8 mouse cellular contexts compared by ENCODE assay signal in the genomic region with DNA sequence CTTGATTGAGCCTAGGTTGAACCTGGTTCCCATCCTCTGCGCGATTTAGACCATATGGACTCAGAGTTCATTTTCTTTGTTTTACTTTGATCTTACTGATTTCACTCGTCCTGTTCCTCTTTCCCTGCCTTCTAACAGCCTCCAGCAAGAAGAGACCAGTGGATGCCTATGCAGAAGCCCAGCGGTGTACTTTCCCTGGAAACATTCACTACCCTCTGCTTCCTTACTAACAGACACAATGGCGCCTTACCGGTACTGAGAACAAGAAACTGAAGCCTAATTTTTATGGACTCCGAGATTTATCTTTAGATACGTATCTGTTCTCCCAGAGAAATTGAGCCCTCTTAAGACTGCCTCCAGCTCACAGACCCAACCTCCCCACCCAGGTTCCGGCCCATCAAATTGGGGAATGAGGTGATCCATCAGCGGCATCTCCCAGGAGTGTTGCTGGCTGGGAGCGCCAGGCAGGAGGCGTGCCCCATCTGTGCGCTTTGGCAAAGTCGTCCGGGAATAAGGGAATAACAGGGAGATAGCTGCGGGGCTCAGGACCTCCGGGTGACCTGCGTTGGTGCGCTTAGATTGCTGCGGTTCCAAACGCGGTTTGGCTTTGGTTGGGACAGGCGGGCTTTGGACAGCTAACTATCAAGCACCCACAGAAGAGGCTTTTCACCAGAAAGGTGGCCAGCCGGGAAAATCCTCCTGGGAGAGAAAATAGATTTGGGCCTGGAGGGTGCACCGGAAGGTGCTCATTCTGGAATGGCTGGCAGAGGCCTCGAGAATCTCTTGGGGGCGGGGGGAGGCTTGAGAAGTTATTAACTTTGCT. TPM values are rescaled to one million over a fixed set of nuclear protein-coding genes. Genes with fewer than 3 reads are reported as not detected.
A peak's percentile ranks its signal among the peaks of the same experiment; 100 is the strongest.
DNase-seq lines count a peak whose midpoint lies in the region; ATAC-seq and TF ChIP-seq lines count a peak whose summit lies in the region.

No protein-coding gene starts in this region.

- H3K4me1 ChIP-seq in heart, embryonic 11.5 days (ENCODE audit: control insufficient read depth, insufficient read depth, low read length): no peaks in the 10 kb centered on the region; the same call in 1 of the 2 replicates
- H3K4me1 ChIP-seq in ES-Bruce4 (ENCODE audit: control insufficient read depth, insufficient read depth, low read length): no peaks in the 10 kb centered on the region
- H3K4me1 ChIP-seq in embryonic facial prominence, embryonic 10.5 days: peaks cover 18% of the 10 kb centered on the region

- WGBS in heart, embryonic 11.5 days (ENCODE audit: insufficient replicate concordance): 20% methylated on average over 27 of the region's 27 CpGs
- 13% methylated on average over 27 of the region's 27 CpGs for WGBS in embryonic facial prominence, embryonic 10.5 days

- no peak for TF ChIP-seq CTCF in ES-Bruce4 (IDR thresholded peaks at IDR 0.05; ENCODE audit: low read depth, low read length)

- no peak for ATAC-seq in heart, embryonic 11.5 days (replicated peaks; ENCODE audit: insufficient number of reproducible peaks, low FRiP score, low TSS enrichment)

- no peak for DNase-seq in heart, postnatal 36 days
- peak; percentile 44 for DNase-seq in embryonic facial prominence, embryonic 10.5 days (ENCODE audit: low spot score)
- peak; percentile 59 to 66 for DNase-seq in layer of hippocampus, postnatal 10 days (ENCODE audit: low spot score in 2 of 2)
- DNase-seq in retina, postnatal 1 day: peak; percentile 41
- no peak for DNase-seq in adrenal gland, adult 2 months
- no peak for DNase-seq in gastrocnemius, postnatal 36 days

- H3K9me3 ChIP-seq in heart, embryonic 11.5 days (replicated peaks; ENCODE audit: control insufficient read depth, low read length): no peaks in the 10 kb centered on the region
- H3K9me3 ChIP-seq in ES-Bruce4 (replicated peaks; ENCODE audit: control insufficient read depth, insufficient read depth, low read length, poor library complexity, severe bottlenecking): no peaks in the 10 kb centered on the region
- H3K9me3 ChIP-seq in embryonic facial prominence, embryonic 10.5 days: no peaks in the 10 kb centered on the region

- no peak overlapping the region for H3K9ac ChIP-seq in heart, embryonic 11.5 days (ENCODE audit: low read depth, low read length)
- no peak overlapping the region for H3K9ac ChIP-seq in ES-Bruce4 (ENCODE audit: low read depth, poor library complexity, severe bottlenecking)

- TF ChIP-seq POLR2A in ES-Bruce4 (IDR thresholded peaks at IDR 0.05; ENCODE audit: insufficient read depth, low read length): no peak

- TF ChIP-seq EP300 in ES-Bruce4 (IDR thresholded peaks at IDR 0.05; ENCODE audit: insufficient read depth, low read depth, low read length): no peak

- peaks cover 19% of the 10 kb centered on the region for H3K27me3 ChIP-seq in heart, embryonic 11.5 days (ENCODE audit: control insufficient read depth, insufficient read depth, low read length)
- H3K27me3 ChIP-seq in ES-Bruce4 (ENCODE audit: control insufficient read depth, insufficient read depth, low read length, poor library complexity, severe bottlenecking): no peaks in the 10 kb centered on the region; the same call in 1 of the 2 replicates
- H3K27me3 ChIP-seq in embryonic facial prominence, embryonic 10.5 days (replicated peaks; ENCODE audit: low read depth, poor library complexity, severe bottlenecking): peaks cover 38% of the 10 kb centered on the region

- peak overlapping the region; percentile 22; the same call in 1 of the 2 replicates for H3K4me3 ChIP-seq in heart, embryonic 11.5 days (ENCODE audit: low read depth, low read length)
- peak overlapping the region; percentile 26 for H3K4me3 ChIP-seq in ES-Bruce4 (ENCODE audit: low read depth, low read length)
- peak overlapping the region; percentile 51 for H3K4me3 ChIP-seq in embryonic facial prominence, embryonic 10.5 days

- no peak overlapping the region for H3K27ac ChIP-seq in heart, embryonic 11.5 days (ENCODE audit: low read depth, low read length)
- no peak overlapping the region for H3K27ac ChIP-seq in ES-Bruce4 (ENCODE audit: insufficient read depth, low read length)
- H3K27ac ChIP-seq in embryonic facial prominence, embryonic 10.5 days (replicated peaks): 0 out of 2 replicates have a peak overlapping the region, but pooled peaks have one; percentile 1

- H3K36me3 ChIP-seq in heart, embryonic 11.5 days (ENCODE audit: control insufficient read depth, insufficient read depth, low read length): no peaks in the 10 kb centered on the region
- no peaks in the 10 kb centered on the region for H3K36me3 ChIP-seq in ES-Bruce4 (ENCODE audit: control insufficient read depth, insufficient read depth, low read length, poor library complexity, severe bottlenecking)
- no peaks in the 10 kb centered on the region for H3K36me3 ChIP-seq in embryonic facial prominence, embryonic 10.5 days (replicated peaks)

- intact Hi-C loops in heart, postnatal 36 days (cut with DNase I): no loop called here
- intact Hi-C loops in gastrocnemius, postnatal 36 days (cut with DNase I): no loop called here

- peak overlapping the region; percentile 60 for H3K4me2 ChIP-seq in heart, embryonic 11.5 days

RNA-seq across cellular contexts. Expression of gene Lamp5, which starts 1.0 kb away (rescaled TPM):
- polyA plus RNA-seq in heart, embryonic 11.5 days (2014; fragmentation: Nextera tagmentation; extraction: Ambion mirVana): 0.30 and 0.70 TPM in 2 replicates
- total RNA-seq in heart, postnatal 36 days (2021): not detected
- not detected in 2 replicates for polyA plus RNA-seq in ES-Bruce4 (2011; ENCODE audit: insufficient read depth, insufficient read length, low read depth, missing spikeins)
- polyA plus RNA-seq in embryonic facial prominence, embryonic 10.5 days (2016; fragmentation: Nextera tagmentation; extraction: Ambion mirVana): 2.4 and 4.7 TPM in 2 replicates
- total RNA-seq in layer of hippocampus, postnatal 10 days (2021): 10 to 100 TPM; 15.2 to 19.0 TPM
- total RNA-seq in adrenal gland, adult 2 months (2021): not detected
- not detected in 2 replicates for polyA plus RNA-seq in adrenal gland, adult 2 months (2012; rRNA removed)
- not detected for total RNA-seq in gastrocnemius, postnatal 36 days (2021)

Comparison
In these comparisons a context has a peak if more than half of its experiments do, and no peak if none do; other contexts are left out.
1. DNase-seq: peak in embryonic facial prominence, embryonic 10.5 days (single experiment), layer of hippocampus, postnatal 10 days (2 of 2) and retina, postnatal 1 day (single experiment); none in heart, postnatal 36 days (0 of 2), adrenal gland, adult 2 months (single experiment) and gastrocnemius, postnatal 36 days (0 of 2).
2. RNA of gene Lamp5, which starts 1.0 kb away (total RNA-seq): 15.2 to 19.0 TPM in layer of hippocampus, postnatal 10 days; not detected in adrenal gland, adult 2 months, not detected in heart, postnatal 36 days and not detected in gastrocnemius, postnatal 36 days; every median in the first group is over 10 times any median in the second.
3. Peak in every context shown above with its lines, with median percentiles within 50 percentile points of each other: H3K4me3 ChIP-seq.